Mouse (Mus musculus) left cerebral cortex, adult 8-10 months (tissue): ENCODE data around the gene Capn9. TPM values are rescaled to one million over a fixed set of nuclear protein-coding genes. Genes with fewer than 3 reads are reported as not detected.

ENCODE experiments used
- DNase-seq, 2 experiments: peaks; one replicate each; pipeline ENCODE4 v3.0.0; 2022; ENCODE audit warnings: low spot score in 2 of 2
- total RNA-seq, 4 experiments: library from RNA; stranded (reverse); gene quantifications; 2 replicates each; pipeline ENCODE4 v1.2.4; 2022

Gene Capn9
- total RNA-seq, 4 experiments from 2014 or later: 0.35 TPM; not detected in 3

DNA sequence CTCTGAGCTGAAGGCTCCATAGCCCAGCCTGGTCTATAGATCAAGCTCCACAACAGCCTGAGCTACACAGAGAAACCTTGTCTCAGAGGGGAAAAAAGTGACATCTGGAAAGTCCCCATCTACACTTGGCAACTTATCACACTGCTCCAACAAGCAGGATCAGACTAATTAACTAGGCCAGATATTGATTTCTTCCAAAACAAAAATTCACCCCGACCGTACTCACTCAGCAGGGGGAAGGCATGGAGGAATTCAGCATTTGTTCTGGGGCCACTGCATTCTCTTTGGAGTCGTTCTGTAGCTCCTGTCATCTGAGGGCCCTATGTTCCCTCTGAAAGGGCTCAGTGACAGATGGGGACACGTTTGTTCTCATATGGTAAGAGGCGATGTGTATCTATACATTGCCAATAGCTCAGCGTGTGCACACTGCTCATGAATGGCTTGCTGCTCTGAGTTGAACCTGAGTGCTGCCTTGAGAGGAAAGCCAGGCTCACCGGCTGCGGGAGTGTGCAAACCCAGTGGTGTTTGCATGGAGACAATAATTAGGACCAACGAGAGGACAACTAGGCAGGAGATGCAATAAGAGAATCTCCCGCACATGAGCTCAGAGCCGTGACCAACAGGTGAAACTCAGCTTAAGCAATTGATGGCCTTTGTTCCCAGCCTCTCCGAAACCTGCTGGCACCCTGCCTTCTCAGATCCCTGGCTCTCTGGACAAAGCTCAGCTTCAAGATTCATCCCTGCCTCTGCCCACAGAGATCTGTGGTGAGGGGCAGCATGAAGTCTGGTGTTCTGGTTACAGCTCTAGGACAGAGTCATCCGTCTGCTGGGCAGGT, 58.7 kb downstream of the Capn9 start:
- no peak for DNase-seq

DNA sequence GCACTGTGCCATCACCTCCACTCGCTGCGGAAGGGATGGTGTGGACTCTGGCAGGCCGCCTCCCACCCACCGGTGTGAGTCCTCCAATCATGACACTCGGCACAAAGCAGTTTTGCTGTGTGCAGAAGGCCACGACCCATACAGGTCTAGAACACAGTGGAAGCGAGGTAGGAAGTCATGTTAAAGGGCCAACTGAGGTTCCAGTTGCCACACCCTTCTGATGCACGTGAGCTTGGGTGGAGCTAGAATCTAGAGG, 59.3 kb downstream of the Capn9 start:
- DNase-seq: no peak

DNA sequence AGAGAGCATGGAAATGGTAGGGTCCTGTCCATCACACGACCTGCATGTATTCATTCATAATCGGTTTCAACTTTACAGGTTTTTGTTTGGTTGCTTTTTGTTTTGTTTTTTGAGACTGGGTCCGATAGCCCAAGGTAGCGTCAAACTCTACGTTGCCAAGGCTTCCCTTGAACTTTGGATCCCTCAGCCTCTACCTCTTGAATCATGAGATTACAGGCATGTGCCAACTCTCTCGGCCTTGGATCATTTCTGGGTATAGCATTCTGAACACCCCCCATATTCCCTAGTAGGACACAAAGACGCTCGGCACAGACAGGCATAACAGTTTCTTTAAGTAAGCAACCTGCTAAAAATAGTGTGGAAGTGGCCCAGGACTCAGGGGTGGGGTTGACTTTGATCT, 65.7 kb downstream of the Capn9 start:
- DNase-seq: no peak

DNA sequence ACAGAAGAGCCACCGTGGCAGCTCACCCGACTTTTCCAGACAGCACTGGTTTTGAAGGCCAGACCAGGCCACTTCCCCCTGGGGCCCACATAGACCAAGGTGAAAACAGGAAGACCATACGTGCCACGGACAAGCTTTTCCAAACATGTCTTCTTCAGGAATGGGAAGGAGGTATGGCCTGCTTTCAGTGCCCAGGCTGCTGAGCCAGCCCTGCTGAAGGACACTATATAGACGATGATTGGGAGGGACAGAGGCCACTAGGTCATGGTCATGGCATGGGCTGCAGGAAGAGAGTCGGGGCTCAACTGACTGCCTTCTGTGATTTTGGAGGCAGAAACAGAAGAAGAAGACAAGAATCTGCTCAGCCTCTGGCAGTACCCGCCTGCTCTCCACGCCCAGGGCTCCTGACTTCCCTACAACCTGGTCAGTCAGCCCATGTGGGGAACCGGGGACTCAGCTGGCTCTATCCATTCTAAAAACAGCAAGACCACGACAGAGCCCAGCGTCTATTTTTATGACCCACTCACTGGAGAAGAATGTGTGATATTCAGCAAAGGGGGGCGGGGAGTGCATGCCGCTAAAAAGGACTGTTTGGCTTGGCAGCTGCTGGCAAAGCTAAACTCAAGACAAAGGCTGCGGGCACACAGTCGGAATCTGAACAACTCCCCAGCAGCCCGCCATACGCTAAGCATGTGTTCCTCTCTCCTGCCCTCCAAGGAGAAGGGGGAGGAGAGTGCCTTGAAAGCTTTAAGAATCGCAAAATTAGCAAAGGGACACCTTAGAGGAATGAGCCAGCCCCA, 67.8 kb downstream of the Capn9 start:
- peak in 1 of 2 experiments; percentile 86 for DNase-seq

DNA sequence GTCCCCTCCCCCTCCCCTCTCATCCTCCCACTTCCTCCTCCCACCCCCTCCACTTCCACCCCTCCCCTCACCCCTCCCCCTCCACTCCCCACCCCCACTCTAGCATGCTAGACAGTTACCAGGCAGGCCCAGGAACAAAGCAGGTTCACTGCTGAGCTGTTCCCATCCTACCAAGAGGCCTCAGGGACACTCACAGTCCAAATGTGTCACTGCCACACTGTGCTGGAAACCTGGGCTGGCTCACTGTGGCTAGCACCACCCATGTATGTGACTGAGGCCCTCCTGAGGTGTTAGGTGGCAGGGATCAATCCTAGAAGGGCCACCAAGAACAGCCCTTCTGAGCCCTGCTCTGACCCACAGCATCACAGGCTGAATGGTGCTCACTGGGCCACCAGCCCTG, 72.4 kb downstream of the Capn9 start:
- DNase-seq: no peak

DNA sequence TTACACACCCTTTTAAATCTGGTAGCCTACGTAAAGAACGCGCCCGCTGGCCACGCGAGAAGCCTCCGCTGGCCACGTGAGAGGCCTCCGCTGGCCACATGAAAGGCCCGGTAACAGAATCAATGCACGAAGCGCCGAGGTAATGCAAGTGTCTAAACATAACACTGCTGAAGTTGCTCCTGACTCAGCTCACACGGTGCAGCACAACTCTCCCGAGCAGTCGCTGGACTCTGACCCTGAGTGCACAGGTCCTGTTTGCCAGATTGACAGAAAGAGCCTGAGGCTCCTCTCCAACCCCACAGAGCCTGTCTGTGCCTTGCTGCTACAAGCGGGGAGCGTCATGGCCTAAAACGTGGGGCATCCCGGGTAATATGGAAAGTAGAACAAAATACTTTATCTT, 75.9 kb downstream of the Capn9 start:
- DNase-seq: no peak

DNA sequence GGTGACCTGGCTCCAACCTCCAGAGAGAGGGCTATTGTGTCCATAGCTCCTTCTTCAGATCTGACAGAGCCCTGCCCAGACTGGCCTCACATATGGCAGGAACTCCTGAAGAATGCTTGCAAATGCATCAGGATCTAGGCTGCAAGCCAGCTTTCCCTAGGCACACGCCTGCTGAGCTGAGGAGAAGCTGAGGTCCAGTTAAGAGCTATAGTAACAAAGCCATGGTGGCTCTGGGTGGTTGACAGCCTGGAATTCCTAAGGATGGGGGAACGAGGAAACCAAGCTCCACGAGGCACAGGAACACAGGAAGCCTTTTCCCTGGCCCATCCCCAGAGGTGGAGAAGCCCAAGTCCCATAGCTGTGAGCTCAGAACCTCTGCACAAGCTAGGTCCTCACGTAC, 76.6 kb downstream of the Capn9 start:
- no peak for DNase-seq

DNA sequence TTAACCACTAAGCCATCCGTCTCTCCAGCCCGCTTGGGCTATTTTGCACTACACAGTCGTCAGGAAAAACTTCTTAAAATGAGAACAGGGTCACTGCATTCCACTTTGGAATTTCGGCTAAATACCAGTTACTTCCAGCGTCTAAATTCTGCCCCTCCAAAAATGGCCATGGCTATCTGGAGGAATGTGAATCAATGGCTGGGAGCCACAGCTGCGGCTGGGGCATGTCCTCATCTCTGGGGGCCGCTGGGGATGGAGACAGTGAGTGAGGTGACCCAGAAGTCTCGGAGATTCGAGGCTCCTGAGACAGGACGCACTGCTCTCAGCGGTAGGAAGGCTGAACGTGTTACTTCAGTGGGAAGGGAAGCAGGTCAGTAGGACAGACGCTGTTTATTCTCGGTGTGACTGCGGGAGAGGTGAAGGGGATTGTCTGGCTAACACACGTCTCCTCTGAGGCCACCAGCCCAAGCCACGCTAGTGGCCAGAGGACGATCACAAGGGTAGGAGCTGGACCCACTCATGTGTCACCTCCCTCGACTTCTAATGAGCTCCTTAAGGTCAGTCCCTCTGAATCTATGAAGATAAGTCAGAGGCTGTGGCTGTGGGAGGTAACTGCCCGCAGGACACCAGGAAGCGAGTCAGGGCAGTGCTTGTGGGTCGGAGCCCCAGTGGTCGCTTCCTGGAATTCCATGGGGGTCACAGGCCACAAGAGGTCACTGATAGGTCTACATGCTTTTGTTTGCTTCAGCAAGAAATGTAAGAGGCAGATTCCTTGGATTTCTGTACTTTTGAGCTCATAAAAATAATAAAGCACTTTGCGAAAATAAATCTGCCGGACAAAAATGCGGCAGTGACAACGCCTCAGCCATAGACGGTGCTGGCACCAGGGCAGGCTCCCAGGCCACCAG, 77.9 kb downstream of the Capn9 start:
- DNase-seq: no peak

DNA sequence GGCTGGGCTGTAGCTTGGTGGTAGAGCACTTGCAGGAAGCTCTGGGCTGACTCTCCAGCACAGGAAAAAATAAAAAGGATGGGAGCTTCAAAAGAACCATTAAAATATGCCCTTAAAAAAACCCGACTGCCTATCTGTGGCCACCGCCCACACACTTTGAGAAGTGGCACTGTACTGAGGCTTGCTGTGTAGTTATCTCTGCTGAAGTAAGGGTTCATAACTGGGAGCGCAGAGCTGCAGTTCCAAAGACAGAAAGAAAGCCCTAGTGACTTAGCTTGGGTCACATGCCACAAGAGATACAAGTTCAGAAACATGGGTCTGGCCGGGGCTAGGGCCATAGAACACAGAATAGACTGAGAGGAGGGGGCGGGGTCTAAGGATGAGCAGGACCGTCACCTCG, 82.0 kb downstream of the Capn9 start:
- DNase-seq: no peak

DNA sequence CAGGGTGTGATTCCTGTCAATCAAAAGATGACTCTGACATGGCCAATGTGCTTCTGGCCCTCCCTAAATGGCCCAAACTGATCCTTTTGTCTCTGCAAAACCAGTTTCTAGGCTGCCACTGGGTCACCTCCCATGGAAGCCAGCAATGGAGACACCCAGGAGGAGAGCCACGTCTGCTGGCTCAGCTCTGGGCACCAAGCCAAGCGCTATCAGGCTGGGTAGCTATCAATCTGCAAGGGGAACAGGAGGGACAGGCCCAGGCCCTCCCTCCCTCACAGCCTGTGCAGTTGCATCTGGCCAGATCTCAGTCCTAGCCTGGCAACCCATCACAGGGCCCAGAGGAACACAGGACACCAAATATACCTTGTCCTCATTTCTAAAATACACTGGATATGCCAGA, 82.5 kb downstream of the Capn9 start:
- DNase-seq: no peak

DNA sequence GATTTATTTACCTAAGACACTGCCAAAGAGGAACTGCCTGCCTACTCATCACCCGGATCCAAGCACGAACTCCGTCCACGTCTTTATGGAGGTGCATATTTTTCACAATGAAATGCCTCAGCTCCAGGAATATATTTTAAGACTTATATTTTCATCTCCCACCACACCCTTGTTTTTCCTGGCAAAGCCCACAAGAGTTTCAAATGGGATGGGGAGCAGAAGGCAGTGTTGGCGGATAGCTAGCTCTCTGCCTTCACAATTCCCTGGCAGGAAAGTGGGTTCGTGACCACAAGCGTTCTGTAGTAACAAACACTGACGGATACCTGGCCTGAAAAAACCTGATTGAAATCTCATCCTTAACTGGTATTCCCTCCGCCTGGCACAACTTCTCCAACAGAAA, 85.9 kb downstream of the Capn9 start:
- peak in 1 of 2 experiments; percentile 74 for DNase-seq

DNA sequence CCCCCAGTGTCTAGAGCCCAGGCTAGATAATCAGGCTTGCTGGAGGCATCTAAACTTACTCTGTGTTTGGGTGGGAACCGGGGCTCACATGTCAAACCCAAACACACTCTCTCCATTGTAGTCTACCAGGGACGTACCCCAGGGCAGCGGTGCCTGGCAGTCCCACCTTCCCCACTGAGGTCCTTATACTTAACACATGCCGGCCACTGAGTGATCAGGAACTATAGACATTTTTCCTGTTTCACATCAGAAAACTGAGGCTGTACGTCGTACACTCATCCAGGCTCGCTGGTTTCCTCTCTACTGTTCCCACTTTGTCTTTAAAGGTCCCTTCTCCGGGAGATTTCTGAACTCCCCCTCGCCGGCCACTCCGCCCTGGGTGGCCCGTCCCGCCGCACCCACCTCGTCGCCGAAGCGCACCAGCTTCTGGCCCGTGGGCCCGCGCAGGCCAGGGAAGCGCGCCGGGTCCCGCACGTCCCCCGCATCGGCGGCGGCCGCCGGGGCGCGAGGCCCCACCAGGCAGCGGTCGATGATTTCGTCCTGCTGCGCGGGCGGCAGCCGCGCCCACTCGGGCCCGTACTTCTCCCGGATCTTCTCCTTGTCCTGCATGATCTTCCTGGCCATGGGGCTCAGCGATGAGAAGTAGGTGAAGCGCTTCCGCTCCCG, 86.7 kb downstream of the Capn9 start:
- DNase-seq: no peak

DNA sequence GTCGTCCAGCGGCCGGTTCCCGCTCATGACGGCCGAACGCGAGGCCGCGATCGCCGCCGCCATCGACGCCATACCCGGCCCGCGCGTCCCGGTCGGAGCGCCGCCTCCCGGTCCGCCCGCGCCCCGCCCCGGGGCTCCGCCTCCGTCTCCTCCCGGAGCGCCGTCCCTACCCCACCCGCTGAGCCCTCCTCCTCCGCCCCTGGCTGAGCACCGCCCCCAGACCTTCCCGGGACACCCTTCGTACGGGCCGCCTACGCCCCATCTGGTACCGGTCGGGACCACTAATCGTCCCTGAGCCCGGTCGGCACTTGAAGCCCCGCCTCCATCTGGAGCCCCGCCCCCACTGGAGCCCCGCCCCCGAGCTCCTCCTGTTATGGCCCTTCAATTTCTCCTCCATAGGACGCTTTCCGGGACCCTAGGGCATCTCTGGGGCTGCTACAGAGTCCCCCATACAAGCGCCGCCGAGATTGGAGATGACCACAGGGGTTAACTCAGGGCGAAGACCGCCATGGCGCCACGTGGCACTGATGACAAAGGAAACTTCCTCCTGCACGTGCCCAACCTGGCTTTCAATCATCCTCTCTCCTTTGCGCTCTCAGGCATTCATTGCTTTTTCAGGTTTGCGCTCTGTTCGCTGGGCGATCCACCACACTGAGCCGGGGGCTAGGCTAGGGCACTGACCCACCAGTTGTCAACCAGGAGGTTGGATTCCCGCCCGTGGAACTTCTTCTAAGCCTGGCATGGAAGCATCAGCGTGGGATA, 87.4 kb downstream of the Capn9 start, which contains the start of gene 2310022B05Rik:
2310022B05Rik (minus strand) TSS at position 258 of the 762 bp plus-strand sequence.
- DNase-seq: peak; percentile 70 to 87

DNA sequence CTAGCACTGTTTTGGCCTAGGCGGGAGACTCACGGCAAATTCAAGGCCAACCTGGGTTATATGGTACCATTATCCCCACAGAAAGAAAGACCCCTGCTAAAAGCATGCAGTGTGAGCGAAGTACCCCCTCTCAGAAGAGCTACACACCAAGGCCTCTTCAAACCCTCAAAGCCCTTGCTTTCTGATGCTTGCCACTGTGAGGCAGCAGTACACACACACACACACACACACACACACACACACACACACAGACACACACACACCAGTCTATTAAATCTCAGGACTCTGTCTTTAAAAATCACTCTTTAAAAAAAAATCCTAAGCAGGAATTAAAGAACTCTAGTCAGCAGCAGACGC, 87.9 kb downstream of the Capn9 start:
- no peak for DNase-seq

DNA sequence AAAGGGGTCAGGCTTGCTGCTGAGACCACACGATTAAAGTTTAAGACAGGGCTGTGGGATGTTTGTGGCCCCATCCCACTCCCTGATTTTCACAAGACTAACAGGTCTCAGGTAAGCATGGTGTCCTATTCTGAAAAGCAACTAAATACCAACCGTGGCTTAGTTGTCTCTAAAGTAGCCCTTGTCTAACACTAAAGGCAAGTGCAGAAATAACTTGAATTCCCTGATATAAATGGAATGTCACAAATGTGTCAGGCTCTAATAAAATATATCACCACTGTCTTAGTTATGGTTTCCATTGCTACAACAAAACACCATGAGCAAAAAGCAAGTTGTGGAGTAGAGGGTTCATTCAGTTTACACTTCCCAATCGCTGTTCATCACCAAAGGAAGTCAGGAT, 88.5 kb downstream of the Capn9 start:
- DNase-seq: no peak

Other genes with a start within 250 kb of the Capn9 start
- gene Pgbd5, start 136.5 kb upstream of the Capn9 start, total RNA-seq: 100 to 1,000 TPM; 179 to 198 (median 184) TPM
- 10 to 100 TPM; 43.2 to 49.2 (median 45.7) TPM for gene Cog2, start 55.3 kb upstream of the Capn9 start, total RNA-seq
- gene Agt, start 6.4 kb upstream of the Capn9 start, total RNA-seq: 10 to 100 TPM; 17.3 to 31.4 (median 24.9) TPM
- gene 2310022B05Rik, start 87.3 kb downstream of the Capn9 start, total RNA-seq: 10 to 100 TPM; 68.8 to 73.0 (median 71.5) TPM
- 10 to 100 TPM; 38.5 to 42.9 (median 39.3) TPM for gene Ttc13, start 145.9 kb downstream of the Capn9 start, total RNA-seq
- gene Arv1, start 146.0 kb downstream of the Capn9 start, total RNA-seq: 10 to 100 TPM; 11.4 to 13.0 (median 11.6) TPM
- 1 to 10 TPM in 2 of 4 experiments, under 1 TPM in 2; 0.28 to 1.6 (median 0.83) TPM for gene Fam89a, start 175.7 kb downstream of the Capn9 start, total RNA-seq
- gene Trim67, start 217.0 kb downstream of the Capn9 start, total RNA-seq: 1 to 10 TPM; 2.2 to 2.3 (median 2.2) TPM